Mouse (Mus musculus) kidney, postnatal 14 days (tissue): ENCODE measurements around the gene Synpo2l.
A peak's percentile ranks its signal among the peaks of the same experiment; 100 is the strongest.
"Not testable (repeated sequence)": the region's sequence is repeated elsewhere in the genome, so short reads cannot be mapped to it uniquely, and the experiment has no call there.

Experiments used
- DNase-seq: peaks from one replicate; pipeline ENCODE4 v3.0.0; 2022; ENCODE audit warnings: mixed read lengths

The Synpo2l gene

GRCm38 (mm10) chr14:20639918-20640619, 28.1 kb downstream of the Synpo2l start:
- no peak for DNase-seq

GRCm38 (mm10) chr14:20638702-20639101, 29.5 kb downstream of the Synpo2l start:
- no peak for DNase-seq

- no peak for DNase-seq
Measured at GRCm38 (mm10) chr14:20637818-20638574, 30.2 kb downstream of the Synpo2l start.

DNA sequence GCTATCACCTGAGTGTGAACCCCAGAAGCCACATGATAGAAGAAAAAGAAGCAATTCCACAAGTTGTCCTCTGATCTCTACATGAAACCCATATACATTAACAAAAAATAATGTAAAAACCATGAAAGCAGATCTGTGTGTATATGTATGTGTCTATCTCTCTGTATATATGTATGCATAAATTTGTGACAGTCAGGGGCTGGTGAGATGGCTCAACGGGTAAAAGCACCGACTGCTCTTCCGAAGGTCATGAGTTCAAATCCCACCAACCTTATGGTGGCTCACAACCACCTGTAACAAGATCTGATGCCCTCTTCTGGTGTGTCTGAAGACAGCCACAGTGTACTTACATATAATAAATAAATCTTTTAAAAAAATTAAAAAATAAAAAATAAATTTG, 31.2 kb downstream of the Synpo2l start:
- DNase-seq = not testable (repeated sequence)

DNA sequence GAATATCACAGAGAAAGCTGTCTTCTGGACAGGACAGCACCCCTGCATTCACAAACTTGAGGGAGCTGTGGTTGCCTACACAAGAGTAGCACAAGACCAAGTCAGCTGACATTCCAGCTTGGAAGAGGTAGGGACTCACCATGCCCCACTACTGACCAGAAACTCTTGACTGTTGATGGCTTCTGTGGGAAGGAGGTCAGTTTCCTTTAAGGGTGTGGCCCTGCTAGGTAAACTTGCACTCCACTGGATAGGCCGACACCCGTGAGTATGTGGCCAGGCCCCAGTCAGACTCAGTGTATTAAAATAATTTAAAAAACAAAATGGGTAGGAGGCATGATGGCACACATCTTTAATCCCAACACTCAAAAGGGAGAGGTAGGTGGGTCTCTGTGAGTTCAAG, 32.6 kb downstream of the Synpo2l start:
- no peak for DNase-seq

- DNase-seq = no peak
Measured at GRCm38 (mm10) chr14:20631253-20631652, 36.9 kb downstream of the Synpo2l start.

GRCm38 (mm10) chr14:20626971-20627370, 41.2 kb downstream of the Synpo2l start:
- DNase-seq = no peak

DNA sequence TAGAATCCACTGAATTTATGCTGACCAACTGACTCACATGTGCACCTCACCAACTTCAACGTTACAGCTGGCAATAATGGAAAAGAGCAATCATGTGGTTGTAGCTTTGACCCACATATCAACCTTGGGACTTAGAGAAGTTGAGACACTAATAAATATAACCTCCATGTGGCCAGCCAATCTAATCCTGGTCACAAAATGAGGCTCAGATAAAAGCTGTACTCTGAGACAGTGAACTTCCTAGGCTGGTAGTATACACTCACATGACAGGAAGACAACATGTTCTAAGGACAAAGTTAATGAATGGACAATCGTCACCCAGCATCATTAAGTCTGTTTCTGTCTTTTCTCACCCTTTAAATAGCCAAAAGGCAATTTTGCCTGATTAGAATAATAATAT, 41.7 kb downstream of the Synpo2l start:
- DNase-seq = no peak

DNA sequence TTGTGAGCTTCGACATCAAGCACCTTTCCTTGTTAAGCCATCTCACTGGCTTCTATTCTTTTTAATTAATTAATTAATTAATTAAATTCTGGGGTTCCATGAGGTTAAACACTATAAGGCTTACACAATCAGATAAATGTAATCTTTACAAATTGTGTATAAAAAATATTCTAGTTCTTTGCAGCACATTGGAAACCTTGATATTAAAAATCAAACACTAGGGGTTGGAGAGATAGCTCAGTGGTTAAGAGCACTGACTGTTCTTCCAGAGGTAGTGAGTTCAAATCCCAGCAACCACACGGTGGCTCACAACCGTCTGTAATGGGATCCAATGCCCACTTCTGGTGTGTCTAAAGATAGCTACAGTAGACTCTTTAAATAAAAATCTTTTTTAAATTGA, 45.2 kb downstream of the Synpo2l start:
- no peak for DNase-seq

- no peak for DNase-seq
Measured at GRCm38 (mm10) chr14:20622412-20622811, 45.7 kb downstream of the Synpo2l start.

- no peak for DNase-seq
Measured at GRCm38 (mm10) chr14:20621903-20622302, 46.3 kb downstream of the Synpo2l start.

DNA sequence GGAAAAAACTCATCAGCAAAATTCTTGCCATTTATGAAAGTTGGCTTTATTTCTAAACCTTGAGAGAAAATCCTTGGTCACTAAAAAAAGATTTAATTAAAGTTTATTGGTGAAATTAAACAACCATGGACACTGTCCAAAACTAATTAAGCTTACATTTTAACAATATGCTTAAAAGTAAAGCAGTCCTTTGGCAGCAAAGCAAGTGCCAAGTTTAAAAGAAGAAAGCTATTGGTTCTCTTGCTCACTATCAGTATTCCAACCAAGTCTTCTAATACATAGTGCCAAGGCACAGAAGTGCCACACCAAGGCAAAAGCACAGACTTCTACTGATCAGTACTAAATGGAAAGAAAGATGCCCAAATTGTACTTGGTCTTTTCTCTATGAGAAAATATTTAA, 49.0 kb downstream of the Synpo2l start:
- no peak for DNase-seq

DNA sequence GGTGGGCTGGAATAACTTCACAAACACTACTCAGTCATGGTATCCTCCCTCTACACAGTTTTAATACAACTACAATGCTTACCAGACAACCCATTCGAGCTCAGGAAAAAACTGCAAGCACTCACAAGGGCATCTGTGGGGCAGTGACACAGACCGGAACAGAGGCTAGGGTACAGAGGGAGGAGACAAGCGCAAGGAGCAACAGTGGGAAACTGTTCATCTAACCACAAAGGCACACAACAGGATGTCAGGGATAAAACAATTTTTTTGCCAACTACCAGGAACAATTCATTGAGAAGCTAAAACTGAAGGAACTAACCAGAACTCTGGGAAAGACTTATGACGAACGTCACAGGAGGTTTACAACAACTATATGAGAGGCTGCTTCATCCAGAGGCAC, 49.9 kb downstream of the Synpo2l start:
- peak; percentile 55 for DNase-seq

DNA sequence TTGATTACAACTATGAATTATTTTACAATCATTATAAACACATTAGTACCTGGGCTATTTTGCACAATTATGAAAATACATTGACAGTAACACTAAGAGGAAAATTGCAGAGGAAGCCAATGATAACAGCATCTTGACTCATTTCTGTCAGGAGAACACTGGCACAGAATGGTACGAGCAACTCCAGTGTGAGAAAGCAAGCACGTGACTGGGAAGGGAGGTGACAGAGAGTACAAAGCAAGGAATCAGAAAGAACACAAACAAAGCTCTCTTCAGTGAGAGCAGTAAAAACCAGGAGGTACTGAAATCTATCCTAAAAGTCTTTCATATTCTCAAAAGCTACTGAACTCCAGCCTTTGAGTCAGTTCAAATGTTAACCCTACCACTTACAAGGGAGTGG, 51.7 kb downstream of the Synpo2l start:
- DNase-seq = no peak

- no peak for DNase-seq
Measured at GRCm38 (mm10) chr14:20615075-20615474, 53.1 kb downstream of the Synpo2l start.

DNA sequence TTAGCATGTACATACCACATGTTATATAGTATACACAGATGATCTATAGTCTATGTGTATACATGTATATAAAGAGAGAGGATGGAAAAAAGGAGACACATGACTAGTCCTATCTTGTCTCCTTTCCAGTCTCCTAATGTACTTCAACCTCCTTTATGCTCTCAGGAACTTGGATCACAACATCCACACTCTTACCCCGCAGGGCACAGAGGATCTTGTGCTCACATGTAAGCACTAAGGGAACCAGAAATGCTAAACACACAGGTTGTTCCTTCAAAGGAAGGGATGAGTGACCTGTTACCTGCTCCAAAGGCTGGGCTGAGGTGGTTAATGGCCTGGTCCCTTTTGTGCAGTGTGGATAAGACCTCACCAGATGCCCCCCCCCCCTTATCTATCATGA, 55.3 kb downstream of the Synpo2l start:
- no peak for DNase-seq

DNA sequence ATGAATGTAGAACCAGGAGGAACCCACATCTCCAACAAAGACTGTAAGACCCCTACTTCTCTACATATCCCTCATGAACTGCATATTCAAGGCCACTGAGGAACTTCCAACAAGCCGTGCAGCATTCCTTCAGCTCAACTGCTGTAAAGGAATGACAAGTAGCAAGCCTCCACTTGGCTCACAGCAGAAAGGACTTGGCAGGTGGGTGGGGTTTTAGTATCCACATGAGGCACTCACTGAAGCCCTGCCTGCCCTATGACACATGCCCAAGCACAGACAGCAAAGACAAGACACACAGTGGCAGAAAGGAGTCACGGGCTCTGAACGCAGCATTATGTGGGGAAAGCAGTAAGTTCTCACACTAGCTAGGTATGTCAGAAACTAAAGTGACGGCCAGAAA, 58.0 kb downstream of the Synpo2l start:
- peak; percentile 76 for DNase-seq

GRCm38 (mm10) chr14:20609519-20609918, 58.6 kb downstream of the Synpo2l start:
- no peak for DNase-seq
